Mouse (Mus musculus) urinary bladder, postnatal 25 days (tissue): ENCODE measurements around the gene Zfp462.

Experiments used
- DNase-seq: peaks from one replicate; pipeline ENCODE4 v3.0.0; 2022; ENCODE audit warnings: low spot score

The Zfp462 gene

DNA sequence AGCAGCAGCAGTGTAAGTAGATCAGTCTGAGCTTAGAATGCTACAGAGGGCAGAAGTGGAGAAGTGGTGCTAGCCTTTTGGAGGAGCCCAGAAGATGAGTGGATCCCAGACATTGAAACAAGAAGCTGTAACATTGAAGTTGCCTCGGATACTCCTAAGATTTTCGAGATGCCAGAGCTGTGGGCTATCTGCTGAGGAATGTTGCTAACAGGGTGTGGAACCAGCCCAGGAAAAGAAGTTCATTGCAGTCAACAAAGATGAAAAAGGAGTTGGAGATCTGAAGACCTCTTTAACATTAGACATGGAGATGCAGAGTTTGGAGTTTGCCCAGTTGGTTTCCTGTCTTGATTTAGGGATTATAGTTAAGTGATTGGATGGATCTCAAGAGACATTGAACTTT, 51.2 kb downstream of the Zfp462 start:
- no peak for DNase-seq

- DNase-seq = no peak
Observed at GRCm38 (mm10) chr4:54998146-54998841, 53.4 kb downstream of the Zfp462 start.

- DNase-seq = no peak
Observed at GRCm38 (mm10) chr4:54999556-54999955, 54.7 kb downstream of the Zfp462 start.

- no peak for DNase-seq
Observed at GRCm38 (mm10) chr4:55001386-55001785, 56.5 kb downstream of the Zfp462 start.

- no peak for DNase-seq
Observed at GRCm38 (mm10) chr4:55003128-55003527, 58.3 kb downstream of the Zfp462 start.

DNA sequence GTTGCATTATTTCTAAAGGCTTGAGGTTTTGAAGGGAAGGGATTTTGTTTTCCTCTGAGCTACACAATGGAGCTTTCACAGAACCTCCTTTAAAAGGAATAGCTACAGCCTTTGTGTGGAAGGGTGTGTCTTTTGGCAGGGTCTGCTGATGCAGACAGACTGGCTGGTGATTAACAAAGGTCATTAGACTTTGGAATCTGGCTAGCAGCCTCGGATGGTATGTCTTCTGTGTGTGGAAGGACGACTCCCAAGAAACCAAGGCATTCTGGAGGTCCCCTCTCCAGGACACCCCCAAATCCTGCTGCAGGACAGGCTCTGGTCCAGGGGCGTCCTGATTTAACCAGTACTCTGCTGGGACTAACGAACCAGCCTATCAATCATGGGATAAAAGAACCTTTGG, 60.2 kb downstream of the Zfp462 start:
- DNase-seq = no peak

- DNase-seq = no peak
Observed at GRCm38 (mm10) chr4:55005521-55005969, 60.7 kb downstream of the Zfp462 start.

- DNase-seq = no peak
Observed at GRCm38 (mm10) chr4:55006024-55006423, 61.2 kb downstream of the Zfp462 start.

DNA sequence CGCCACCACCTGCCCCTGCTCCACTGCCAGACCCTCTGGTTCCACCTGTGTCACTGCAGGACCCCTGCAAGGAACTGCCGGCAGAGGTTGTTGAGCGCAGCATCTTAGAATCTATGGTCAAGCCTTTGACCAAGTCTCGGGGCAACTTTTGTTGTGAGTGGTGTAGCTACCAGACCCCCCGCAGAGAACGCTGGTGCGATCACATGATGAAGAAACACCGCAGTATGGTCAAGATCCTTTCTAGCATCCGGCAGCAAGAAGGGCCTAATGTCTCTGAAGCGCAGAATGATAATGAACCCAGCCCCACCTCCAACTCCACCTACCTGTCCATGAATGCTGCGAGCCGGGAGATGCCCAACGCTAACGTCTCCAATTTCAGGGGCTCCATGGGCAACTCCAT, 63.8 kb downstream of the Zfp462 start:
- DNase-seq = no peak

DNA sequence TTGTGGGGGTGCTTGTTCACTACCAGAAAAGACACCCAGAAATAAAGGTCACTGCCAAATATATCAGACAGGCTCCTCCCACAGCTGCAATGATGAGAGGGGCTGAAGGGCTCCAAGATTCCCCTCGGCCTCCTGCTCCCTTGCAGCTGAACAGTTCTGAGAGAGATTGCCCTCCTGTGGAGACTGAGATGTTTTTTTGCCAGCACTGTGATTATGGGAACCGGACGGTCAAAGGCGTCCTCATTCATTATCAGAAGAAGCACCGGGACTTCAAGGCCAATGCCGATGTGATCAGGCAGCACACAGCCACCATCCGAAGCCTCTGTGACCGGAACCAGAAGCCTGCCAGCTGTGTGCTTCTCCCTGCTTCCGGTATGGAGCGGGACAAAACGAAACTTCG, 66.5 kb downstream of the Zfp462 start:
- no peak for DNase-seq

- no peak for DNase-seq
Observed at GRCm38 (mm10) chr4:55013563-55014248, 68.9 kb downstream of the Zfp462 start.

- no peak for DNase-seq
Observed at GRCm38 (mm10) chr4:55014731-55015463, 70.0 kb downstream of the Zfp462 start.

DNA sequence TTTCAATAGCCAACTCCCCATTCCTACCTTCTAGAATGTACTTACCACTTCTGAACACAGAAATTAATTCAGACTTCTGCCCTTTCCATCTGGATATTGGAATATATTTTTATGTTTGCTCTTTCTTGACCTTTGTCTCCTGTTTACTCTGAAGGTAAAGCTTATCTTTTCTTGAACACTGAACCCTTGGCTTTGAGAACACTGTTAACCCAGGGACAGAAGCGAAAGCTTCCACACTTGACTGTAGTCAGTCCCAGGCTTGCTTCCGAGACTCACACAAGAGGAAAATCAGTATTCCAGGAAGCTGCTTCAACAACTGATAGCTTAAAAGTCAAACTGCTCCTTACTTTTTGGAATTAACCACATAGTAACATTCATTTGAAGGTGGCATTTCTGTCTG, 70.7 kb downstream of the Zfp462 start:
- no peak for DNase-seq

GRCm38 (mm10) chr4:55026109-55026646, 81.3 kb downstream of the Zfp462 start:
- DNase-seq = peak; percentile 17

GRCm38 (mm10) chr4:55030401-55030800, 85.6 kb downstream of the Zfp462 start:
- no peak for DNase-seq

DNA sequence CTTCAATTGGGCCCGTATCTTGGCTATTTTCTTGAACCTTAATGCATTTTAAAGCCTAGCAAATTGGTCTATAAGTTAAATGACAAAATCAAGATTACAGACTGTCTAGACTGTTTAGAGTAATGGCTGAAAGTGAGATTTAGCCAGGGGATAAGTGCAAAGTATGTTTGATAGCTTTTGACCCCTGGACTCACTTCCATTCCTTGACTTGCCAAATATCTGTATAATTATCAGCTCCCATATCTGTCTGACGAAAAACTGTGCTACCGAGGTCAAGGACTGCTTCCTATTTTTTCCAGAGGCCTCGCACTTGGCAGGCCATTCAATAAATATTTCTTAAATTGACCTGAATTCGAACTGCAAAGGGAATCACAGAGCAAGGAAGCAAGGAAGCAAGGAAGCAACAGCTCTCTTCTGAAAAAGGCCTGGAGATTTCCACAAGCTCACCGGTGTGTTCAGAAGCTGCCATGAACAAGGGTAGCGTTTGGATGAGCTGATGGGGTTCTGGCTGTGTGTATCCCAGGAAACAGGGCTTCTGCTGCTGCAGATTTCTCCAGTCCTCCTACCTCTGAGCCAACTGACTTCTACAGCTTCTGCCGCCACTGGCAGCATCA, 87.6 kb downstream of the Zfp462 start:
- no peak for DNase-seq

DNA sequence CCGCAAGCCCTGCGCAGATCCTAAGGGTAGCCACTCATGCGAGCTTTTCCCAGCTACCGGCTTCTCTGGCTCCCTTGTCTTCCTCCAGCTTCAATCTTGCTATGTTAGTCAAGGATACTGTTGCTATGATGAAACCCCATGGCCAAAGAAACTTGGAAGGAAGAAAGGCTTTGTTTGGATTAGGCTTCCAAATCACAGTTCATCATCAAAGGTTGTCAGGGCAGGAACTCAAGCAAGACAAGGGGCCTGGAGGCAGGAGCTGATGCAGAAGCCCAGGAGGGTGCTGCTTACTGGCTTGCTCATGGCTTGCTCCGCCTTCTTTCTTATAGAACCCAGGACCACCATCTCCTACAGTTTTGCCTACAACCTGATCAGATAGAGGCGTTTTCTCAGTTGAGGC, 88.6 kb downstream of the Zfp462 start:
- no peak for DNase-seq

DNA sequence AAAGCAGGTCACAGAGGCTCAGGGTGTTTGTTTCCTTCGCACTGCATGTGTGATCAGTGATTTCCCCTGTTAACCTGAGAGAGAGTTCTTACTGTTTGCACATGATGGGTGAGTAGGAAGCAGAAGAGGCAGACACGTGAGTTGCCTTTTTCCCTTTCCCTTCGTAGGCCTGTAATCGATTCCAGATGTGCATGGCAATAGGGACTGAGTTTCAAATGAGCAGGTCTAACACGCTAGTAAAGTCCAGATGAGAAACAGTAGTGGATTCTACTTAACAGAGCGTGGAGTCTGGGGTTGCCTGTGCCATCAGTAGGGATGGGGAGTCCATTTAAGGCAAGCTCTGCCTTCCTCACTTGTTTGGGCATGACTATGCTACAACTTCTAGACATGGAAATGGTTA, 93.3 kb downstream of the Zfp462 start:
- no peak for DNase-seq

- DNase-seq = no peak
Observed at GRCm38 (mm10) chr4:55040258-55040964, 95.6 kb downstream of the Zfp462 start.

DNA sequence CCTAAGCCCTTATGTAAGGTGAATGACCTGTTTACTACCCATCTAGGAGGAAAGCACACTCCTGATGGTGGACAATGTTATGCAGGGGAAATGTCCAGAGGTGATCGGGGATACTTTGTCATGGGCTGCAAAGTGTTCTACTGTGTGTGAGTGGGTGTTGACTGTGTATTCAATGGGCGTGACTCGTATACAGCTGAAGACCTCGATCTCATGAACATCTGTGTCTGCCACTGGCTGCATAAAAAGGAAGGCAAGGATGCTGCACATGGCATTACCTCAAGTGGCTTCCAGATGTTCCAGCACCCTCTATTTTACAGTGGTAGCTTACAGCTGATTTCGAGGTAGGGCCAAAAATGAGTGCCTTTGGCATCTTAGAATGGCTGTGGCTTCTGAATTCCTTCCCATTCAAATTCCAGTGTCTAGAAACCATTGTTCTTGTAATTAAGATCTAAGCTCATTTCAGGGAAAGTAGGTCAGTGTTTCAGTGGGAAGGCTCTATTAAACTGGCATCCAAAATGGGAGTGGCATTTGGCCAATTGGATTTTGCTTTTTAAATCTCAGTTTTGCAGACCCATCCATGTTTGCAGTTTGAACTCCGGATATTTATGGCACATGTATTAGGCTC, 96.4 kb downstream of the Zfp462 start:
- DNase-seq = no peak

- DNase-seq = no peak
Observed at GRCm38 (mm10) chr4:55042573-55042972, 97.7 kb downstream of the Zfp462 start.
